Mouse (Mus musculus): ENCODE results near the gene Dll3.

Dll3 gene

GRCm38 (mm10) chr7:28306216-28306615 is 4.2 kb upstream of the Dll3 start:
- peak; percentile 47 for DNase-seq

- no peak for DNase-seq
Measured at GRCm38 (mm10) chr7:28305641-28306040, 3.6 kb upstream of the Dll3 start.

GRCm38 (mm10) chr7:28298837-28299625 is 3.0 kb downstream of the Dll3 start:
- peak; percentile 68 for DNase-seq

GRCm38 (mm10) chr7:28294481-28294880 is 7.6 kb downstream of the Dll3 start:
- DNase-seq, result peak; percentile 84

GRCm38 (mm10) chr7:28290638-28291590 is 11.1 kb downstream of the Dll3 start, which contains the start of gene Selenov:
TSS of gene Selenov (minus strand) at chr7:28291186.
- peak; percentile 43 for DNase-seq

GRCm38 (mm10) chr7:28290165-28290564 is 11.9 kb downstream of the Dll3 start:
- DNase-seq, result no peak

- DNase-seq, result no peak
Measured at GRCm38 (mm10) chr7:28280630-28281029, 21.4 kb downstream of the Dll3 start.

GRCm38 (mm10) chr7:28278279-28278652 is 23.8 kb downstream of the Dll3 start:
- DNase-seq, result no peak

- DNase-seq, result peak; percentile 98
Measured at GRCm38 (mm10) chr7:28277615-28278278, 24.3 kb downstream of the Dll3 start, which contains the start of gene Eid2b. TSS of gene Eid2b (plus strand) at chr7:28277739.

GRCm38 (mm10) chr7:28277237-28277614 is 24.8 kb downstream of the Dll3 start:
- DNase-seq, result no peak

GRCm38 (mm10) chr7:28271761-28272160 is 30.3 kb downstream of the Dll3 start:
- DNase-seq, result no peak

- DNase-seq, result no peak
Measured at GRCm38 (mm10) chr7:28269355-28269754, 32.7 kb downstream of the Dll3 start.

- DNase-seq, result peak; percentile 11
Measured at GRCm38 (mm10) chr7:28268576-28268975, 33.5 kb downstream of the Dll3 start.

- DNase-seq, result peak; percentile 73
Measured at GRCm38 (mm10) chr7:28268042-28268531, 34.0 kb downstream of the Dll3 start.

GRCm38 (mm10) chr7:28267129-28268041 is 34.7 kb downstream of the Dll3 start, which contains the start of gene Eid2:
TSS of gene Eid2 (plus strand) at chr7:28267881.
- DNase-seq, result peak; percentile 90

GRCm38 (mm10) chr7:28265391-28265790 is 36.6 kb downstream of the Dll3 start:
- no peak for DNase-seq

GRCm38 (mm10) chr7:28263786-28264185 is 38.3 kb downstream of the Dll3 start:
- DNase-seq, result peak; percentile 92

GRCm38 (mm10) chr7:28262861-28263260 is 39.2 kb downstream of the Dll3 start:
- no peak for DNase-seq

- no peak for DNase-seq
Measured at GRCm38 (mm10) chr7:28255476-28255875, 46.6 kb downstream of the Dll3 start.

- no peak for DNase-seq
Measured at GRCm38 (mm10) chr7:28254591-28254990, 47.4 kb downstream of the Dll3 start.

GRCm38 (mm10) chr7:28251976-28252375 is 50.1 kb downstream of the Dll3 start:
- no peak for DNase-seq

GRCm38 (mm10) chr7:28248957-28249356 is 53.1 kb downstream of the Dll3 start:
- no peak for DNase-seq
